Mouse (Mus musculus) kidney, adult 2 months (tissue): Measurements from ENCODE around the gene Clic1.

Experiments used
- CTCF ChIP-seq: fragments of 200-500 bp; conservative IDR thresholded peaks from 2 replicates; pipeline ENCODE4 v1.5.1; 2011; ENCODE audit warnings: low read depth, mild to moderate bottlenecking, control low read depth, low read length, moderate library complexity, mixed read lengths; ENCODE audit not compliant: insufficient read depth, insufficient read length
- POLR2A ChIP-seq: fragments of 200-500 bp; IDR thresholded peaks from one replicate; pipeline ENCODE4 v1.6.1; 2011; ENCODE audit warnings: low read depth, low read length, control low read depth

DNA sequence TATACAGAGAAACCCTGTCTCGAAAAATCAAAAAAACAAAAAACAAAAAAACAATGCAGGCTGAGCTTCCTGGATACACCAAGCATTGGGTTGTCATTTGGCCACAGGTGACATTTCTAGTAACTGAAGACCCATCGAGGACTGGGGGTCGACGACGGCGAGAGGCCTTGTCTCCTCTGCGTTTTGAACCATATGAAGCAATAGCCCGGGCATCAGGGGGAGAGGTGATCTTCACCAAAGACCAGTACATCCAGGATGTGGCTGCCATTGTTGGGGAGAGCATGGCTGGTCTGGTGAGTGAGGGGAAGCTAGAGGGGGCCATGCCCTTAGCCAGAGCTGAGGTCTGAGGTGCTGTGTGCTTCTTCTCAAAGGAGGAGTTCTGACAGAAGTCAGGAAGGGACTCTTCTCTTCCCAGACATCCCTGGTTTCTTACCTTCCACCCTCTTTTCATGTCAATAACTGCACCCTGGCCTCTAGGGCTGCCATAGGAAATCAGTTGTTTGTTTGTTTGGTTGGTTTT lies 27.2 kb upstream of the Clic1 start:
- TF ChIP-seq CTCF (no peak), POLR2A (no peak)
